Mouse (Mus musculus) spleen, adult 2 months (tissue): ENCODE results near the gene Exoc2.

Experiments used
- CTCF ChIP-seq: fragments of 200-500 bp; IDR thresholded peaks from 2 replicates; pipeline ENCODE4 v1.5.1; 2011; ENCODE audit warnings: mild to moderate bottlenecking, inconsistent platforms; ENCODE audit not compliant: insufficient read depth, insufficient read length, insufficient replicate concordance; ENCODE audit errors: extremely low read depth
- POLR2A ChIP-seq: fragments of 200-500 bp; IDR thresholded peaks from 2 replicates; pipeline ENCODE4 v1.6.1; 2011; ENCODE audit warnings: low read depth, low read length, inconsistent platforms

GRCm38 (mm10) chr13:30841843-30842242 lies 132.1 kb downstream of the Exoc2 start:
- TF ChIP-seq POLR2A (no peak), CTCF (no peak)
